Mouse (Mus musculus) monocyte, adult 2 months (primary cell): ENCODE measurements around the gene Sp140.
"Not testable (repeated sequence)": the region's sequence is repeated elsewhere in the genome, so short reads cannot be mapped to it uniquely, and the experiment has no call there.

Source experiments
- DNase-seq, 2 experiments: peaks; one replicate each; pipeline ENCODE4 v3.0.0; 2022; ENCODE audit warnings: low spot score in 2 of 2, low read depth in 1 of 2

The Sp140 gene

DNA sequence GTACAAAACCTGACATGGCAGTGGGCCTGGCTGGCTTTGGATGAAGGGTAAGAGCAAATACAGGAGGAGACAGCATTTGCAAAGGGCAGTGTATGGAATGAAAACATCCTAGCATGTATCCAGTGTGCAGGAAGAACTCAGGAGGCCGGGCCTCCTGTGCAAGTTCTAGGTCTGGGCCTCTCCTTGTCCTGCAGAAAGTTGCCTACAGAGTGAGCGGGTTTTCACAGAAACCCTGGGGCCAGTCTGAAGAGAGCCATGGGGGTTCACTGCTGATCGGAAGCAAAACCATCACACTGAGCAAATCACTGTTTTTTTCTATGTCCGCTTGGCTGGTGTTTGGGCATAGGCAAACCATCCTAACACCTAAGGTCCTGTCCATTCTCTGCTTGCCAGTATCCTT, 38.0 kb downstream of the Sp140 start:
- DNase-seq = not testable (repeated sequence)

GRCm38 (mm10) chr1:85649881-85650280, 49.7 kb downstream of the Sp140 start, which contains the start of gene Sp100:
Gene Sp100, plus strand, starts transcription at chr1:85649988.
- not testable (repeated sequence) for DNase-seq

DNA sequence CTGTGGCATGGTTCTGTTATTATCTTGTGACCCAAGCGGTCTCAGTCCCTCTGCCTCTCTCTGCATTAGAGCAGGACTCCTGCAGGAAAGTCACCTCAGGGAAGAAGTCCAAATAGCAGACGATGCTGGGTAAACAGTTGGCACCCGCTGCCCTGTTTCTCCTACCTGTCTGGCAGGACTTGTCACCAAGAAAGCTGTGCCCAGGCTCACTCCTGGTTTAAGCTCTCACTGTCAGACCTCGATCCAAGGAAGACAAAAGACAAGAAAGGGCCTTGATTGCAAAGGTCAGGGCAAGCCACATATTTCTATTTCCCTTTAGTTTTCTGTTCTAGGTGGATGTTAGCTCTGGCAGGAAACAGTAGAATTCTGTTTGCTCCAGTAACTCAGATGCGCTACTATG, 50.3 kb downstream of the Sp140 start:
- DNase-seq = not testable (repeated sequence)

DNA sequence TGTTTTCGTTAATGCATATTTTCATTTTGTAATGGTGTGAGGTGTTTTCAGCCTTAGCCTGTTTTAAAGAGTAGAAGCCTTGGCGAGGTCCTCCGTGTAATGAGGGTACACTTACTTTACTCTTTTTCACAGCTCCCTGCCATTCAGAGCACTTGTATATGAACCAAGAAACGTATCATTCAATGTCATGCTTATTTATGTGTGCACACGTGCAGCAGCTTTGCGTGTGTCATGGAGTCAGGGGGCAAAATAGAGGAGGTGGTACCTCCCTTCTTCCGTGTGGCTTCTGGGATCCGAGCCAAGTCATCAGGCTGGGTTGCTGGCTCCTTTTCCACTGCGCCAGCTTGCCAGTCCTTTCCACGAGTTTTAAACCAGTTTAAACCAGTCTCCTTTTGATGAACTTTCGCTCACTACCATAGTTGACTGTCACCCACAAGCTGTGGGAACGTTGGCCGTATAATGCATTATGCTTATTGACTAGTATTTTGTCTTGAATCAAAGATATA, 51.6 kb downstream of the Sp140 start:
- not testable (repeated sequence) for DNase-seq

GRCm38 (mm10) chr1:85657211-85657610, 57.0 kb downstream of the Sp140 start:
- DNase-seq = not testable (repeated sequence)

DNA sequence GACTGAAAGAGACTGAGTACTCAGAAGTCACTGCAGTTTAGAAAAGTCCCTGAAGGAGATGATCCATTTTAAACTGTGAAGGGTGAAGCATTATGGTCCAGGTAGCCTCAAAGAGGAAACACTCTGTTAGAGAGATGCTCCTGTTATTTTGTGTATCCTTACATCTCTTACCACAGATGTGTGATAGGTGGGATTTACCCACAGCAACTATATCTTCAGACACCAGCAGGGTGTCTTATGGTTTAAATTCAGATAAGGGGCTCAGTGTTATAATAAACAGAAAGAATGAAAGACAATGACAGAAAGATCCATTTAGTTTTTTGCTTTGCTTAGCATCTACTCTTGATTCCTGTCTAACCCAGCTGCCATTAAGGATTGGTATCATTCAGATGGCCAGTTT, 64.1 kb downstream of the Sp140 start:
- DNase-seq = no peak

GRCm38 (mm10) chr1:85680226-85680625, 80.0 kb downstream of the Sp140 start:
- no peak for DNase-seq

- no peak for DNase-seq
Measured at GRCm38 (mm10) chr1:85686666-85687065, 86.5 kb downstream of the Sp140 start.

- no peak for DNase-seq
Measured at GRCm38 (mm10) chr1:85687346-85687745, 87.2 kb downstream of the Sp140 start.

- no peak for DNase-seq
Measured at GRCm38 (mm10) chr1:85690544-85690943, 90.4 kb downstream of the Sp140 start.

DNA sequence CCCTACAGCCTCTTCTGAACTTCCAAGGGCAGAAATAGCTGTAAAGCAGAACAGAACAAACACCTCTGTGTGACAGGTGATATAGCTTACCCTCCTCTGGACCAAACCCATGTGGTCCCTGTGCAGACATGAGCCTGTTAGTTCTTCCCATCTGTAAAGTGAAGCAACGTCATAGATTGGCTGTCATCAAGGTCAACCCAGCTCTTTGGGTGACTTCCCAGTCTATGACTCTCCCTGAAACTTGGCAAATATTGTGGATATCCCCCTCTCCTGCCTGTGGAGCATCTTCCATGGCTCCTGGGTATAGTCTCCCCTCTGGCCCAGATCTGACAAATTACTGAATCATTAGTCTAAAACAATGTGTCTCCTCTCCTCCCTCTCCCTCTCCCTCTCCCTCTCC, 92.1 kb downstream of the Sp140 start:
- no peak for DNase-seq

DNA sequence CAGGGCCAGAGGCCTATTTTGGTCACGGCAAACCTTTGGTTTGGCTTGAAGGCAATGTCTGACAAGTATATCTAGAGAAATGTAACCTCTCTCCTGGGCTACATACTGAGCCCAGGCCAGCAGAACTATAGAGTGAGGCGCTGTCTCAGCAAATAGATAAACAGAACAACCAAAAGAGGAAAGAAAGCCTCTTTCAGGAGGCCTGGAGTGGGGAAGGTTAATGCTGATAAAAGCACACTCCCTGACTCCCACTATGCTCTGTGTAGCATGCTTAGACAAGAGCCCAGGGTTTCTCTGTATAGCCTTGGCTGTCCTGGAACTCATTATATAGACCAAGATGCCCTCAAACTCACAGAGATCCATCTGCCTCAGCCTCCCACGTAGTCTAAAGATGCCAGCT, 93.1 kb downstream of the Sp140 start:
- no peak for DNase-seq
